Mouse (Mus musculus) right cerebral cortex, postnatal 4 days (tissue): Measurements from ENCODE around the gene Narf.

ENCODE experiments used
- DNase-seq: peaks from one replicate; pipeline ENCODE4 v3.0.0-alpha.2; 2022

The Narf gene

DNA sequence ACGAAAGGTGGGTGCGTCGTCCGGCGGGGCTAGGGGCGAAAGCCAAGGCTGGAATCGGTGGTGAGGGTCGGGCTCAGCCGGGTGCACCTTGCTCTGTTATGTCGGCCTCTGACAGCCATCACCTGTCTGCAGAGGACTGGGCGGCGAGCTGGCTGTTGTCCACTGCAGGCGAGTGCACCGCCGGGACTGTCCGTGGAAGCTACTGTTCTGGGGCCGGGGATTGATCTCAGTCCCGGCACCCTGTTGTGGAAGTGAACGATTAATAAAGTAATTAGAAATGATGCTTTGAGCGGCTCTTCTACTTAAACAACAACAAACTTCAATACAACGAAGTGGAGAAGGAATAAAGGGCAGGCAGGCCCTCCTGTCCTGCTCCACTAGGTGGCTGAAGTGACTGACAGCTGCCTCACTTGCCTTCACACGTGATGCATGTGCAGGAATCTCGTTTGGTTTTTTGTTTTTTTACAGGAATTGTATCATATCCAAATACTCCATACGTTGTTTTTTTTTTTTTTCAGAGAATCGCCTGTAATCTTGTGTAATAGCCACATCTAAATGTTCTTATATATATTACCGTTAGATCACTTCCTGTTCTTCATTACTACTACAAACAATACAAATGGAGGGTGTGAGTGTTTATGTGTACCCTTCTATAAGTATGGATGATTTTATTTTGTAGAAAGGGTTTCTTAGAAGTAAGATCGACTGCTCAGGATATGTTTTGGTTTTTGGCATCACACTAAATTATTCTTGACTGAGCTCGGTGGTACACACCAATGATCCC, 484 bp downstream of the Narf start:
- peak; percentile 32 for DNase-seq

GRCm38 (mm10) chr11:121239669-121240068, 2.6 kb downstream of the Narf start:
- DNase-seq: no peak

DNA sequence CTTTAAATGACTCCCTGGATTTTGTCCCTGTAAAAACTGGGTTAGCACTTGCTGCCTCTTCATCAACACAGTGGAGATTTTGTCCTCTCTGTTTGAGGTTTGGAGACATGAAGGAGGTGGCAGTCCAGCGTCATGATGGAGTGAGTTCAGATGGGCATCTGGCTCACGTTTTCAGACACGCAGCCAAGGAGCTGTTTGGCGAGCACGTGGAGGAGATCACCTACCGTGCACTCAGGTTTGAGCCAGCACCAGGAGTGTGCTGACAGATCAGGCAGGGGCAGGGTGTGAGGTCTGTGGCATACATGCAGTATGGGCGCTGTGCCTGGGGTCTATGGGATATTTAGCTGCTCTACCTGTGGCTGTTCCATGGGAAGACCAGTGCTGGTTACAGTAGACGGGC, 13.1 kb downstream of the Narf start:
- DNase-seq: no peak

DNA sequence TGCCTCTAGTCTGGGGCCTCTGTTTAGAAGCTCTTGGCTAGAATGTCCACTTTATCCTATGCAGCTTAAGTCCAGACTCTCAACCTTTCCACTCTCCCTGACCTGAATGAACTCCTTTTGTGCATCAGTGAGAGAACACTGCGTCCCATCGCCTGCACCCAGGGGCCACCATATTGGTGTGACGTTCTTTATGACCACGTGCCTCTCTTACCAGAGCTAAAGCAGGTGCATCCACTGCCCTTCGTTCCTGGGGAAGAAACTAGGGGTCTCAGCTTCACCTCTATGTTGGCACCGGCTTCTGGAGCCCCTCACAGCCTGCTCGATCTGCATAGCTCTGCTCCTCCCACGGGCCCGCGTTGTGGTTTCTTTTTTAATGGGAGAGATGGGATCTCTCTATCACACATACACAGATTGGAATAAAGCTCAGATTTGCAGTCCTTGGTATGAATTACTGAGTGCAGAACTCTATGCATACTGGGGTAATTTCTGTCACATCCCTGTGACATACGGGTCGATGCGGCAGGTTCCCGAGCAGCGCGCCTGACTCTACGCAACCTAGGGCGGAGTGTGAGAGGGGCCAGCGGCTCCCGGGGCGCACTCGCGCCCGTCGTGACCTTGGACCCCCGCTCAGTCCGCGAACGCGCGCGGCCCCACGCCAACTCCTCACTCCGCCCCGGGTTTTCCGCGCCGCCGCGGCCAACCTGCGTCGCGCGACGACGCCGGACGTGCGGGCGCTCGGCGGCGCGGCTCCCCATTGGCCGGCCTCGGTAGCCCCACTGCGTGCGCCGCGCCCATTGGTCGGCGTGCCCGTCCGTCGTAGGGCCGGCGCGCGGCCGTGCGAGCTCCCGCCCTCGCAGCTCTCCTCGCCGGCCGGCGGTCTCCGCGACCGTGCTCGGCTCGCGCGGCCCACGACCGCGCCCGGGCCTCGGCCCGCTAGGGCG, 22.4 kb downstream of the Narf start, which contains the start of gene Foxk2:
Gene Foxk2, plus strand, starts transcription at position 831 of the 941 bp plus-strand sequence.
- DNase-seq: peak; percentile 96

GRCm38 (mm10) chr11:121260211-121260906, 23.3 kb downstream of the Narf start:
- peak; percentile 26 for DNase-seq

GRCm38 (mm10) chr11:121261074-121261473, 24.0 kb downstream of the Narf start:
- DNase-seq: no peak

DNA sequence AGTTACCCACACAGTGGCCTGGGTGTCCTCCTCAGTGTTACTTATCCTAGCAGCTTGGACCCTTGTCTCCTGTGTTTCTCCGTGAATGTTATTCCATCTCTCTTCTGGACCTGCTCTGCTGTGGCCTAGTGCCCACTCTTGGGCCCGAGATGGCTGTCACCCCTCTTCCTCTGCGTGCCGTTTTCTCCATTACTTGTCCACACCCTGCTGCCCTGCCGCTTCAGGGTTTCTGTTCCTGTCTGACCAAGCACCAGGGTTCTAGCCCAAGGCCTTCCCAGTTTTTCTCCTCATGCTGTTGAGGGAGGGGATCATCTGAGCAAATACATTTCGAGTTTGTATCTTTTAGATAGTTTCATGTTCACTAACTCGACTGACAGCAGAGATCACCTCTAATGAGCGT, 40.5 kb downstream of the Narf start:
- DNase-seq: no peak

DNA sequence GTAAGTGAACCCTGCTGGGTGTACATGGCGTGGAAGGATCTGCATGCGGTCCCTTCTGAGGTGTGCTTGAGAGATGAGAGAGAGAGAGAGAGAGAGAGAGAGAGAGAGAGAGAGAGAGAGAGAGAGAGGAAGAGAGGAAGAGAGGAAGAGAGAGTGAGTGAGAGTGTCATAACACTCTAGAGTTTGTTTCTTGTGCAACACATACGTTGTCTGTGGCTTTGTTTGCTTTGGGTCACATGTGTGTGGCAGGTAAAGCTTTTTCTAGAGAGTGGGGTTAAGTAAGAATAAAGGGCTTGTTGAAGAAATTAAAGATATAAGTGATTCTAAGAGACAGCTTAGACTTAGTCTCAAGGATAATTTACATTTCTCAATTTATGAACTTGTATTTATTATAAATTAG, 41.0 kb downstream of the Narf start:
- DNase-seq: no peak

- no peak for DNase-seq
These were observed 45.9 kb downstream of the Narf start for GRCm38 (mm10) chr11:121282911-121283310.

DNA sequence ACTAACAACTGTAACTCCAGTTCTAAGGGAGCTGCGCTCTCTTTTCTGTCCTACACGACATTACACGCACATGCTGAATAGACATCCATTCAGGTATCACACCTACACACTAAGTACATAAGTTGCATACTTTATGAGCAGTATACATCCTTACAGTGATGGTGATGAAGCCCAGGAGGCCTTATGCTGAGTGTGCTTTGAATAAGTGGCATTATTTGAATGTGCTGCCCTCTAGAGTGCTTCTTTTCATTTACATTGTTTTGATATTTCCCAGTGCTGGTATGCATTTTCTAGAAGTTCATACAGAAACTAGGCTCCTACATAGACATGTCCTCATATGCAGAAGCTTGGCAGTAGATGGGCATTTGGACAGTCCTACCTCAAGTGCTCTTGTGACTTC, 52.8 kb downstream of the Narf start:
- no peak for DNase-seq

- DNase-seq: no peak
These were observed 57.7 kb downstream of the Narf start for GRCm38 (mm10) chr11:121294771-121295170.

DNA sequence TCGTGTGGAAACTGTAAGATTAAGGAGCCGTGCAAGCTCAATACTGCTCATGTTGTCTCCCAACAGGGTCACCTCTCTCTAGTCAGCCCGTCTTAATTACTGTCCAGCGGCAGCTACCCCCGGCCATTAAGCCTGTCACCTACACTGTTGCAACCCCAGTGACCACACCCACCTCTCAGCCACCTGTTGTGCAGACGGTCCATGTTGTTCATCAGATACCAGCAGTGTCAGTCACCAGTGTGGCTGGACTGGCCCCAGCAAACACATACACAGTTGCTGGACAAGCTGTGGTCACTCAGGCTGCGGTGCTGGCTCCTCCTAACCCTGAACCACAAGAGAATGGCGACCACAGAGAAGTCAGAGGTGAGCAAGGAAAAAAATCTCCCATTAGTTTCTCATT, 61.4 kb downstream of the Narf start:
- DNase-seq: no peak

DNA sequence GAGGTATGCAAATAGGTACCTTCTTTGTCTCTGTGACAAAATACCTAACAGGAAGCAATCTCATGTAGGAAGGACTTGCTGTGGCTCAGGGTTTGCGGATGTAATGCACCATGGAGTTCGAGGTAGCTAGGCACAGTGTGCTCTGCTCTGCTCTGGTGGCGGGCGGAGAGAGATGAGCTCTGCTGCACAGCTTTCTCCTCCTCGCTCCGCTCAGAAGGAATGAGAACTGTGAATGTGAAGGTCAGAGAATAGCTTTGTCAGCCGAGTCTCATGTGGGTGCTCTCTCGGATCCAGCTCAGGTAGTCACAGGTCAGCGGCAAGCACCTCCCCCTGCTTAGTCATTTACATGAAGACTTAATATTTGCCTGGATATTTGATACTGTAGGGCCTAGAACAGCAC, 63.2 kb downstream of the Narf start:
- DNase-seq: no peak

DNA sequence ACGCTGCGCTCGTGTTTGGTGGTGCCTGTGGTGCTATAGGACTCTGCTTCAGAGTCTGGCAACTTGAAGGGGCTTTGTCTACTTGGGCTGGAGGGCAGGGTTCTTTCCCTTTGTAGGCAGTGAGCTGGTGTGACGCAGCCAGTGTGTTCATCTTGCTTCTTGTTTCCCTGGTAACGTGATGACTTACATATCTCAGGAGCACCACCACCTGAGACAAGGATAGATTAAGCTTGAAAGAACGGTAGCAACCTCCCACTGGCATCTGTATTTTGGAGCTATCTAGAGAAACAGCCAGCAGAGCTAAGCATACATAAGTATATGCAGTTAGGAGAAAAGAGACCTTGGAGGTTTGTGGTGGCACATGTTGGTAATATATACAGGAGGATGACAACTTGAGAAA, 68.3 kb downstream of the Narf start:
- no peak for DNase-seq
